Mouse (Mus musculus) ES-E14 (cell line): ENCODE data around the gene Erc1. TPM values are rescaled to one million over a fixed set of nuclear protein-coding genes. Genes with fewer than 3 reads are reported as not detected.

Source experiments
- DNase-seq: peaks from one replicate; pipeline ENCODE4 v3.0.0-alpha.2; 2013; ENCODE audit warnings: low read depth, low spot score
- H3K27ac ChIP-seq: 2 replicates; pipeline ENCODE4 v1.5.1; 2012; ENCODE audit warnings: low read depth, mild to moderate bottlenecking, low read length, moderate library complexity, mixed read lengths; ENCODE audit not compliant: poor library complexity, insufficient read depth, severe bottlenecking
- H3K36me3 ChIP-seq: 2 replicates; pipeline ENCODE4 v1.6.1; 2012; ENCODE audit warnings: mild to moderate bottlenecking, low read length, moderate library complexity, mixed read lengths; ENCODE audit not compliant: control insufficient read depth, poor library complexity, insufficient read depth, severe bottlenecking
- H3K4me1 ChIP-seq, 2 experiments: fragments of 150-350 bp in 1 of 2; sonication (generic) in 1 of 2; 2 replicates each; pipeline ENCODE4 v1.6.1; 2012; ENCODE audit warnings: low read length in 2 of 2, mild to moderate bottlenecking in 1 of 2, mixed read lengths in 1 of 2; ENCODE audit not compliant: control insufficient read depth in 2 of 2, insufficient read depth in 2 of 2, poor library complexity in 1 of 2
- H3K4me3 ChIP-seq, 2 experiments: fragments of 150-350 bp in 1 of 2; sonication (generic) in 1 of 2; 2 replicates each; pipeline ENCODE4 v1.5.1; 2012; ENCODE audit warnings: low read length in 2 of 2, low read depth in 1 of 2, mild to moderate bottlenecking in 1 of 2, mixed read lengths in 1 of 2; ENCODE audit not compliant: insufficient read depth in 1 of 2, poor library complexity in 1 of 2, severe bottlenecking in 1 of 2
- H3K9ac ChIP-seq: 2 replicates; pipeline ENCODE4 v1.6.1; 2012; ENCODE audit warnings: low read depth, mild to moderate bottlenecking, low read length, mixed read lengths; ENCODE audit not compliant: poor library complexity, insufficient read depth, severe bottlenecking
- H3K9me3 ChIP-seq: fragments of 150-350 bp; sonication (generic); 2 replicates; pipeline ENCODE4 v1.6.1; 2012; ENCODE audit warnings: low read depth, mild to moderate bottlenecking, low read length; ENCODE audit not compliant: control insufficient read depth, insufficient read depth
- CHD2 ChIP-seq: IDR thresholded peaks from 2 replicates; pipeline ENCODE4 v1.6.1; 2014; ENCODE audit warnings: mild to moderate bottlenecking, low read depth, low read length, inconsistent platforms
- HCFC1 ChIP-seq: IDR thresholded peaks from 2 replicates; pipeline ENCODE4 v1.6.1; 2012; ENCODE audit warnings: low read length, inconsistent platforms, borderline replicate concordance; ENCODE audit not compliant: insufficient read depth
- MAFK ChIP-seq: IDR thresholded peaks from 2 replicates; pipeline ENCODE4 v1.6.1; 2014; ENCODE audit warnings: mild to moderate bottlenecking, low read depth, low read length, inconsistent platforms; ENCODE audit not compliant: insufficient read depth
- ZC3H11A ChIP-seq: IDR thresholded peaks from 2 replicates; pipeline ENCODE4 v1.6.1; 2012; ENCODE audit warnings: low read depth, mild to moderate bottlenecking, inconsistent platforms, low read length, borderline replicate concordance
- ZNF384 ChIP-seq: IDR thresholded peaks from 2 replicates; pipeline ENCODE4 v1.6.1; 2012; ENCODE audit warnings: low read depth, low read length, inconsistent platforms
- in situ Hi-C, 2 experiments: fragments of 600-800 bp; cut with MboI; formaldehyde crosslinking; loops; one replicate each; pipeline ENCODE4 v1.15.1; 2025; ENCODE audit warnings: low sequenced_read_pairs in 2 of 2, inconsistent platforms in 1 of 2; ENCODE audit not compliant: unreplicated experiment in 2 of 2
- total RNA-seq: library from RNA; depleted of rRNA; stranded (reverse); fragments of 300-350 nt; gene quantifications from 2 replicates; pipeline ENCODE4 v1.2.3, GENCODE M21; 2012

Erc1 gene
- total RNA-seq, 1 experiment = 16.5 TPM

GRCm38 (mm10) chr6:119635629-119636028 lies 212.3 kb downstream of the Erc1 start:
- Histone ChIP-seq H3K9ac (no peak overlapping the region), H3K27ac (no peak overlapping the region), H3K4me1 (peaks cover 0 to 3% of the 10 kb centered on the region in 2 experiments; a peak in 1 of 4 replicates), H3K4me3 (no peak overlapping the region), H3K36me3 (no peaks in the 10 kb centered on the region), H3K9me3 (no peaks in the 10 kb centered on the region)
- DNase-seq = peak; percentile 11
- in situ Hi-C loops = no loop called here
- TF ChIP-seq MAFK (peak; percentile 43; the same call in 1 of the 2 replicates), ZC3H11A (no peak)

- no peak for DNase-seq
- TF ChIP-seq ZNF384 (no peak), MAFK (no peak), CHD2 (no peak), ZC3H11A (no peak), HCFC1 (no peak)
- Histone ChIP-seq H3K27ac (no peak overlapping the region), H3K9ac (no peak overlapping the region), H3K36me3 (no peaks in the 10 kb centered on the region), H3K4me3 (no peak overlapping the region), H3K9me3 (no peaks in the 10 kb centered on the region), H3K4me1 (peaks cover 0 to 2% of the 10 kb centered on the region in 2 experiments; a peak in 1 of 4 replicates)
- in situ Hi-C loops = no loop called here
These were observed 217.3 kb downstream of the Erc1 start for GRCm38 (mm10) chr6:119630622-119631021.

- H3K9me3 ChIP-seq = no peaks in the 10 kb centered on the region
- H3K27ac ChIP-seq = no peak overlapping the region
- H3K4me3 ChIP-seq = no peak overlapping the region
- H3K4me1 ChIP-seq = no peaks in the 10 kb centered on the region
- H3K36me3 ChIP-seq = no peaks in the 10 kb centered on the region
- H3K9ac ChIP-seq = no peak overlapping the region
- TF ChIP-seq ZC3H11A (no peak), HCFC1 (no peak)
- DNase-seq = no peak
- in situ Hi-C loops = no loop called here
These were observed 246.6 kb downstream of the Erc1 start for GRCm38 (mm10) chr6:119601379-119601778.

- in situ Hi-C loops = no loop called here
- H3K4me3 ChIP-seq = no peak overlapping the region
- H3K9me3 ChIP-seq = no peaks in the 10 kb centered on the region
- no peak for DNase-seq
- peaks cover 0 to 4% of the 10 kb centered on the region in 2 experiments; a peak in 1 of 4 replicates for H3K4me1 ChIP-seq
- TF ChIP-seq MAFK (no peak), HCFC1 (no peak), CHD2 (no peak), ZNF384 (no peak), ZC3H11A (no peak)
- H3K27ac ChIP-seq = no peak overlapping the region
- no peaks in the 10 kb centered on the region for H3K36me3 ChIP-seq
- H3K9ac ChIP-seq = no peak overlapping the region
These were observed 252.5 kb downstream of the Erc1 start for GRCm38 (mm10) chr6:119595440-119595839.

- in situ Hi-C loops = no loop called here
- no peak overlapping the region for H3K27ac ChIP-seq
- peaks cover 0 to 5% of the 10 kb centered on the region in 2 experiments; a peak in 1 of 4 replicates for H3K4me1 ChIP-seq
- no peak overlapping the region for H3K4me3 ChIP-seq
- no peak overlapping the region for H3K9ac ChIP-seq
- H3K36me3 ChIP-seq = no peaks in the 10 kb centered on the region; the same call in 1 of the 2 replicates
- TF ChIP-seq CHD2 = no peak
- TF ChIP-seq MAFK = no peak
- TF ChIP-seq ZNF384 = no peak
- no peak for TF ChIP-seq HCFC1
- no peak for TF ChIP-seq ZC3H11A
- no peaks in the 10 kb centered on the region for H3K9me3 ChIP-seq
- no peak for DNase-seq
These were observed 257.1 kb downstream of the Erc1 start for GRCm38 (mm10) chr6:119590872-119591271.
